Comparison of ENCODE assay signal across 9 mouse cellular contexts in genomic region chr3:37845313-37846023, GRCm38 (mm10).
DNase-seq lines count a peak whose midpoint lies in the region; ATAC-seq lines count a peak whose summit lies in the region.
"Had no signal": no experiment of that assay in that cellular context is flagged by ENCODE, and none has a peak within 500 bp of the region (broad histone marks: within the 10 kb centered on the region; RNA-seq: fewer than 3 reads in every experiment).

No protein-coding gene starts in this region.

- H3K9me3 ChIP-seq in heart, embryonic 13.5 days: no peaks in the 10 kb centered on the region

- intact Hi-C loops in left cerebral cortex, postnatal 4 days (cut with DNase I): no loop called here

- no peak overlapping the region for H3K9ac ChIP-seq in heart, embryonic 13.5 days
- H3K9ac ChIP-seq: liver, embryonic 14.5 days had no signal

- ATAC-seq in heart, embryonic 13.5 days (ENCODE audit: extremely low read depth, insufficient number of reproducible peaks, low FRiP score, low TSS enrichment): no peak
- ATAC-seq in megakaryocyte progenitor cell, adult 5-6 weeks (replicated peaks; ENCODE audit: poor library complexity): no peak

- peak; percentile 22 for DNase-seq in left cerebral cortex, postnatal 4 days
- DNase-seq in left cerebral cortex, adult 8-10 months (ENCODE audit: low spot score in 2 of 2): no peak
- peak; percentile 71 for DNase-seq in lung, postnatal 10 days
- DNase-seq in T-cell, adult 2 months (ENCODE audit: low spot score): no peak
- DNase-seq in adrenal gland, postnatal 25 days: no peak

- H3K4me3 ChIP-seq in brown adipose tissue, adult 24 weeks (ENCODE audit: insufficient read depth, low read depth, low read length): no peak overlapping the region
- no peak overlapping the region for H3K4me3 ChIP-seq in heart, embryonic 13.5 days

- peaks cover 13% of the 10 kb centered on the region; the same call in 1 of the 2 replicates for H3K4me1 ChIP-seq in brown adipose tissue, adult 24 weeks (ENCODE audit: control insufficient read depth, insufficient read depth, insufficient read length, low read length)
- H3K4me1 ChIP-seq in heart, embryonic 13.5 days: peaks cover 40% of the 10 kb centered on the region

- H3K27ac ChIP-seq in brown adipose tissue, adult 24 weeks (replicated peaks; ENCODE audit: low read depth, low read length): peak overlapping the region; percentile 65
- H3K27ac ChIP-seq in heart, embryonic 13.5 days (replicated peaks): peak overlapping the region; percentile 29; the same call in 1 of the 2 replicates
- H3K27ac ChIP-seq: liver, embryonic 14.5 days had no signal

- H3K36me3 ChIP-seq in heart, embryonic 13.5 days: no peaks in the 10 kb centered on the region

- no peak overlapping the region for H3K4me2 ChIP-seq in heart, embryonic 13.5 days

- WGBS in heart, embryonic 13.5 days: 65% methylated on average over 11 of the region's 11 CpGs

- H3K27me3 ChIP-seq in heart, embryonic 13.5 days (replicated peaks): no peaks in the 10 kb centered on the region

Comparison
In these comparisons a context has a peak if more than half of its experiments do, and no peak if none do; other contexts are left out.
1. DNase-seq: peak in left cerebral cortex, postnatal 4 days (single experiment) and lung, postnatal 10 days (single experiment); none in left cerebral cortex, adult 8-10 months (0 of 2), T-cell, adult 2 months (single experiment) and adrenal gland, postnatal 25 days (single experiment).